Mouse (Mus musculus) hindbrain, embryonic 10.5 days (tissue): ENCODE measurements around the gene Gal3st4. TPM values are rescaled to one million over a fixed set of nuclear protein-coding genes. Genes with fewer than 3 reads are reported as not detected.
"Not testable (repeated sequence)": the region's sequence is repeated elsewhere in the genome, so short reads cannot be mapped to it uniquely, and the experiment has no call there.

Experiments
- DNase-seq: peaks from one replicate; pipeline ENCODE4 v3.0.0-alpha.2; 2017; ENCODE audit warnings: low spot score
- H3K27ac ChIP-seq: fragments of 300-500 bp; sonication (generic); 2 replicates; pipeline ENCODE4 v1.5.1; 2016; ENCODE audit warnings: mild to moderate bottlenecking, moderate library complexity
- H3K27me3 ChIP-seq: fragments of 300-500 bp; sonication (generic); 2 replicates; pipeline ENCODE4 v1.6.1; 2016; ENCODE audit warnings: mild to moderate bottlenecking; ENCODE audit not compliant: poor library complexity, insufficient read depth, severe bottlenecking
- H3K36me3 ChIP-seq: fragments of 300-500 bp; sonication (generic); 2 replicates; pipeline ENCODE4 v1.6.1; 2016; ENCODE audit warnings: mild to moderate bottlenecking, moderate library complexity
- H3K4me1 ChIP-seq: fragments of 300-500 bp; sonication (generic); replicated peaks from 2 replicates; pipeline ENCODE4 v1.6.1; 2016; ENCODE audit warnings: mild to moderate bottlenecking
- H3K4me3 ChIP-seq: fragments of 300-500 bp; sonication (generic); 2 replicates; pipeline ENCODE4 v1.5.1; 2016; ENCODE audit warnings: mild to moderate bottlenecking, moderate library complexity
- H3K9me3 ChIP-seq: fragments of 300-500 bp; sonication (generic); 2 replicates; pipeline ENCODE4 v1.6.1; 2016; ENCODE audit warnings: mild to moderate bottlenecking, moderate library complexity
- WGBS: fragments of 180-500 bp; shearing (Covaris S2); methylation state at CpG from one replicate; pipeline ENCODE4 v1.1.7; 2016; 5-methylcytosine and 5-hydroxymethylcytosine counted together
- polyA plus RNA-seq: library from polyadenylated mRNA; unstranded; fragments of >200 nt; fragmentation: Nextera tagmentation; extraction: Ambion mirVana; gene quantifications from 2 replicates; pipeline ENCODE4 v1.2.1, GENCODE M21; 2016

The Gal3st4 gene
- polyA plus RNA-seq, 1 experiment from 2014 or later = 7.9 TPM

GRCm38 (mm10) chr5:138228026-138228425 is 44.6 kb downstream of the Gal3st4 start:
- Histone ChIP-seq H3K4me1 (no peaks in the 10 kb centered on the region), H3K36me3 (no peaks in the 10 kb centered on the region), H3K27ac (no peak overlapping the region), H3K4me3 (no peak overlapping the region), H3K9me3 (no peaks in the 10 kb centered on the region), H3K27me3 (no peaks in the 10 kb centered on the region)
- 64% methylated on average over 3 of the region's 3 CpGs for WGBS
- DNase-seq = peak; percentile 7

DNA sequence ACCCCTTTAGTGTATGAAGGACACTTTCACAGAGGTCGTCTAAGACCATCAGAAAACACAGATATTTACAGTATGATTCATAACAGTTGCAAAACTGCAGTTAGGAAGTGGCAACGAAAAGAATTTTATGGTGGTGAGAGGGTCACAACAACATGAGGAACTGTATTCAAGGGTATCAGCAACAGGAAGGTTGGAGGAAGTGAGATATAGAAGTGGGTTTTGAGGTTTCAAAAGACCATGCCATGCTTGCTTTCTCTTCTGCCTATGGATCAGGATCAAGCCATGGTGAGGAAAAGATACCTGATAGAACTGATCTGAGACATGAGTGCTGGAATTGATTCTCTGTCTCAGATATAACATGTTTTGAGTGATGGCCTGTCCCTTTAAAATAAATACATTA is 45.3 kb downstream of the Gal3st4 start:
- no peak for DNase-seq
- no peaks in the 10 kb centered on the region for H3K4me1 ChIP-seq
- H3K27me3 ChIP-seq = no peaks in the 10 kb centered on the region
- no peak overlapping the region for H3K27ac ChIP-seq
- H3K4me3 ChIP-seq = no peak overlapping the region
- no peaks in the 10 kb centered on the region for H3K9me3 ChIP-seq
- H3K36me3 ChIP-seq = no peaks in the 10 kb centered on the region
- 72% methylated on average over 2 of the region's 2 CpGs for WGBS

DNA sequence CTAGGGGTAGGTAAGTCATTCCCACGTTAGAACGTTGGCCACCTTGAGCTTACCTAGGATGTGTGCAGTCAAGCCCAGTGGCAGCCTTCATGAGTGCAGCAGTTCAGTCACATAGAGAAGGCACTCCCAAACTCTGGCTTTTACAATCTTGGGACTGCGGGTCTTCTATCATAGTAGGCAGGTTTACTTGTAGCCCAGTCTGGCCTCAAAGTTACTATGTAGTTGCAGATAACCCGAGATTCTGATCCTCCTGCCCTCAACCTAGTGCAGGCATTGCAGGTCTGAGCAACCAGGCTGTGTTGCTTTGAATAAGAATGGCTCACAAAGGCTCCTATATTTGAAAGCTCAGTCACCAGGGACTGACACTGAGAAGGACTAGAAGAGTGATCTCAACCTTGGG is 46.1 kb downstream of the Gal3st4 start:
- no peaks in the 10 kb centered on the region for H3K4me1 ChIP-seq
- H3K4me3 ChIP-seq = no peak overlapping the region
- 83% methylated on average over 4 of the region's 4 CpGs for WGBS
- no peaks in the 10 kb centered on the region for H3K27me3 ChIP-seq
- H3K9me3 ChIP-seq = no peaks in the 10 kb centered on the region
- DNase-seq = no peak
- H3K36me3 ChIP-seq = no peaks in the 10 kb centered on the region
- H3K27ac ChIP-seq = no peak overlapping the region

DNA sequence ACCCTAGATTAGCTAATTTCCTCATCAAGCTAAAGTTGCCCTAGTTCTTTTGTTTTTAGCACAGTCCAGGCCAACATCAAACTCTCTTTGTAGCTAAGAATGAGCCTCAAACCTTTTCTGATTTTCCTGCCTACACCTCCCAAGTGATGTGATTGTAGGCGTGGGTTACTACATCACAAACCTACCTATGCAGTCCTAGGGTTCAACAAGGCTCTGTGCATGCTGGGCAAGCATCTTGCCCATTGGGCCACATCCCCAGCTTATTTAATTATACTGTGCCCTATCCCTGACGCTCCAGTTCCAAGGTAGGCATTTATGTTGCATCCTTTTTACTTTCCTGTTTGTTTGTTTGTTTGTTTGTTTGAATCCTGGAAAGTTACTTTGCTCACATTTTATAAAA is 46.9 kb downstream of the Gal3st4 start, which contains the start of gene Nxpe5:
Nxpe5 (plus strand) TSS at position 199 of the 400 bp plus-strand sequence.
- 61% methylated on average over 2 of the region's 2 CpGs for WGBS
- H3K36me3 ChIP-seq = no peaks in the 10 kb centered on the region
- H3K27me3 ChIP-seq = no peaks in the 10 kb centered on the region
- no peak for DNase-seq
- no peak within 1 kb of the TSS for H3K4me3 ChIP-seq
- no peaks in the 10 kb centered on the region for H3K9me3 ChIP-seq
- no peaks in the 10 kb centered on the region for H3K4me1 ChIP-seq
- H3K27ac ChIP-seq = no peak within 1 kb of the TSS

DNA sequence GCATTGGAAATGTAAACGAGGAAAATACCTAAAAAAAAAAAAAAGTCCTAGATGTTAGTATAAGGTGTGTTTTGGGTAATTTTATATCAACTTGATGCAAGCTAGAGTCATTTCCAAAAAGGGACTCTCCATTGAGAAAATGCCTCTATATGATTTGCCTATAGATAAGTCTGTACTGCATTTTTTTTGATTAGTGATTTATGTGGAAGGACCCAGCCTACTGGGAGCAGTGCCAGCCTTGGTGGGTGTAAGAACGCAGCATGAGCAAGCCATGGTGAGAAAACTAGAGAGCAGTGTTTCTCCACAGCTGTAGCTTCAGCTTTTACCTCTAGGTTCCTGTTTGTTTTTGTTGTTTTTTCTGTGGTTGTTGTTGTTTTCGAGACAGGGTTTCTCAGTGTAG is 49.4 kb downstream of the Gal3st4 start:
- H3K4me1 ChIP-seq = no peaks in the 10 kb centered on the region
- no peaks in the 10 kb centered on the region for H3K36me3 ChIP-seq
- WGBS = 67% methylated on average over 3 of the region's 3 CpGs
- H3K4me3 ChIP-seq = no peak overlapping the region
- H3K9me3 ChIP-seq = no peaks in the 10 kb centered on the region
- DNase-seq = no peak
- no peaks in the 10 kb centered on the region for H3K27me3 ChIP-seq
- H3K27ac ChIP-seq = no peak overlapping the region

DNA sequence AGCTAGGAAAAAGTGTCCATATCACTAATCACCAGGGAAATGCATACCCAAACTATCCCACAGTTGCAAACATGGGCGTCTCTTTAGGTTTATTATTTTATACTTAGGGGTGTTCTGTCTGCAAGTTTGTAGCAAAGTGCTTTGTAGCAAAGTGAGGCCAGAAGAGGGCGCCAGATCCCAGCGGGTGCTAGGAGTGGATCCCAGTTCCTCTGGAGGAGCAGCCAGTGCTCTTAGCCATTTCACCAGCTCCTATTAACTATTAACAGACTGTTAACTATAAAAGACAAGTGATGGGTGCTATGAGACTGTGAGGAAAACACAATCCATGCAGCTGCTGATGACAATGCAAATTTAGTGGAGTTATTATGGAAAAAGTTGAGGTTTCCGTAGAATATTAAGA is 50.5 kb downstream of the Gal3st4 start:
- H3K36me3 ChIP-seq = no peaks in the 10 kb centered on the region
- no peaks in the 10 kb centered on the region for H3K27me3 ChIP-seq
- H3K27ac ChIP-seq = no peak overlapping the region
- WGBS = 26% methylated on average over 4 of the region's 4 CpGs
- no peaks in the 10 kb centered on the region for H3K4me1 ChIP-seq
- peak; percentile 71 for DNase-seq
- no peak overlapping the region for H3K4me3 ChIP-seq
- peaks cover 3% of the 10 kb centered on the region; the same call in 1 of the 2 replicates for H3K9me3 ChIP-seq

DNA sequence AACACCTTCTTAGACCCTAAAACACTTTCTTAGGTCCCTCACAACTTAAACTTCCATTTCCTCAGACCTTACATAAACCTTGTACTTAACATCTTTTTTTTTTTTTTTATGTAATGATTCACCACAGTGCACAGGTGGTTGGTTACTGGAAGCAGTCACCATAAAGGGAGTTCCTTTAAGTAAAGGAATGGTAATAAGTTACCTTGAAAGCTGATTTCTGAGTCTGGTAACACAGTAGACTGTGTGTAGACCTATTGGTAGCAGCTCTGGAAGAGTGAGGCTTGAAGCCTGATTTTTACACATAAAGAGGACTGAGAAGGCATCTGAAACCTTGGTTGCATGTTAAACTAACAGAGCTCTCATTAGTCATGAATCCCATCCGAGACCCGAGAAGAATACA is 52.8 kb downstream of the Gal3st4 start:
- 80% methylated on average over 2 of the region's 2 CpGs for WGBS
- no peak overlapping the region for H3K4me3 ChIP-seq
- H3K4me1 ChIP-seq = no peaks in the 10 kb centered on the region
- no peak overlapping the region for H3K27ac ChIP-seq
- no peak for DNase-seq
- H3K27me3 ChIP-seq = no peaks in the 10 kb centered on the region
- no peaks in the 10 kb centered on the region for H3K36me3 ChIP-seq
- peaks cover 26% of the 10 kb centered on the region for H3K9me3 ChIP-seq

GRCm38 (mm10) chr5:138216632-138217031 is 56.0 kb downstream of the Gal3st4 start:
- H3K36me3 ChIP-seq, H3K27me3 ChIP-seq, H3K27ac ChIP-seq, H3K4me3 ChIP-seq, H3K4me1 ChIP-seq, DNase-seq: not testable (repeated sequence)
- H3K9me3 ChIP-seq = peaks cover 41% of the 10 kb centered on the region
- WGBS = 93% methylated on average over 13 of the region's 13 CpGs

Other genes starting within 250 kb of the Gal3st4 start
- not detected in 2 replicates for gene Smok3c, start 219.6 kb downstream of the Gal3st4 start, polyA plus RNA-seq
- gene Zkscan1, start 187.8 kb downstream of the Gal3st4 start, polyA plus RNA-seq = 24.5 and 26.3 TPM in 2 replicates
- gene Zscan21, start 155.9 kb downstream of the Gal3st4 start, polyA plus RNA-seq = 105 and 109 TPM in 2 replicates
- gene Zfp113, start 117.1 kb downstream of the Gal3st4 start, polyA plus RNA-seq = 38.9 and 42.4 TPM in 2 replicates
- 354 and 372 TPM in 2 replicates for gene Cops6, start 111.8 kb downstream of the Gal3st4 start, polyA plus RNA-seq
- 26.2 and 29.7 TPM in 2 replicates for gene Ap4m1, start 100.8 kb downstream of the Gal3st4 start, polyA plus RNA-seq
- 324 and 361 TPM in 2 replicates for gene Mcm7, start 100.4 kb downstream of the Gal3st4 start, polyA plus RNA-seq
- gene Taf6, start 85.4 kb downstream of the Gal3st4 start, polyA plus RNA-seq = 128 and 136 TPM in 2 replicates
- gene Cnpy4, start 85.4 kb downstream of the Gal3st4 start, polyA plus RNA-seq = 50.7 and 52.2 TPM in 2 replicates
- gene Mblac1, start 78.5 kb downstream of the Gal3st4 start, polyA plus RNA-seq = 8.8 and 11.8 TPM in 2 replicates
- gene Nxpe5, start 46.9 kb downstream of the Gal3st4 start, polyA plus RNA-seq = not detected in 2 replicates
- 49.5 and 63.6 TPM in 2 replicates for gene Lamtor4, start 17.4 kb downstream of the Gal3st4 start, polyA plus RNA-seq
- 6.3 and 10.1 TPM in 2 replicates for gene BC037034, start 8.8 kb downstream of the Gal3st4 start, polyA plus RNA-seq
- 0.13 and 0.26 TPM in 2 replicates for gene Gm43720, start 7.1 kb upstream of the Gal3st4 start, polyA plus RNA-seq
- 48.0 and 95.4 TPM in 2 replicates for gene Gpc2, start 7.2 kb upstream of the Gal3st4 start, polyA plus RNA-seq
- gene Stag3, start 7.4 kb upstream of the Gal3st4 start, polyA plus RNA-seq = 3.4 and 3.9 TPM in 2 replicates
- gene Pvrig, start 69.1 kb upstream of the Gal3st4 start, polyA plus RNA-seq = 0.14 TPM in 1 of 2 replicates, not detected in the other
- 38.1 and 40.4 TPM in 2 replicates for gene Zfp157, start 168.6 kb upstream of the Gal3st4 start, polyA plus RNA-seq